Mouse (Mus musculus) CD4-positive, CD25-positive, alpha-beta regulatory T cell, adult 2 months (primary cell): Measurements from ENCODE around the gene Ube2o.

Experiments used
- DNase-seq: peaks from one replicate; pipeline ENCODE4 v3.0.0-alpha.2; 2012; ENCODE audit warnings: low read depth, low spot score

Ube2o gene

DNA sequence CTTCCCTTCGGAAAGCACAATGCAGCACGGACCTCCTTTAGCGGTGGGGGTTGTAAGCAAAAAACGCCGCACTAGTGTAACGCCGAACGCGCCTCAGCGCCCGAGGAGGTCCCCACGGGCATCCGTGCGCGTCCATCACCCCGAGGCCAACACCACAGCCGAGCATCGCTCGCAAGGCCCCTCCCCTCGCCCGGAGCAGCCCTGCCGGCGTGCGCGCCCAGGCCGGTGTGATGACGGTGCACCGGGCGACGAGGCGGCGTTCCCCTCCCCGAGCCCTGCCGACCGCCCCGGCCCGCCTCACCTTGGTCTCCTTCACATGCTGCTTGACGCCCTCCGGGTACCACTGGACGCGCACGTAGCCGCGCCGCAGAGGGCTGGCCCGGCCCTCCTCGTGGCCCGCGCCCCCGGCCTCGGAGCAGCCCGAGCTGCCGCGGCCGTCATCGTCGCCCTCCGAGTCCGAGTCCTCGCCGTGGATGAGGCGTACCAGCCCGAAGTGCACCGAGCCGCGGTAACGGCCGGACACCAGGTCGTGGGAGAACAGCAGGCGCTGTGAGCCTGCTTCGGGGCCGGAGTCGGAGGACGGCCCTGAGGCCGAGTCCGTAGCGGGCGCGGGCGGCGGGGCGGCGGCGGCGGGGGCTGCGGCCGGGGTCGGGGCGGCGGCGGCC lies 404 bp downstream of the Ube2o start:
- peak; percentile 78 for DNase-seq

DNA sequence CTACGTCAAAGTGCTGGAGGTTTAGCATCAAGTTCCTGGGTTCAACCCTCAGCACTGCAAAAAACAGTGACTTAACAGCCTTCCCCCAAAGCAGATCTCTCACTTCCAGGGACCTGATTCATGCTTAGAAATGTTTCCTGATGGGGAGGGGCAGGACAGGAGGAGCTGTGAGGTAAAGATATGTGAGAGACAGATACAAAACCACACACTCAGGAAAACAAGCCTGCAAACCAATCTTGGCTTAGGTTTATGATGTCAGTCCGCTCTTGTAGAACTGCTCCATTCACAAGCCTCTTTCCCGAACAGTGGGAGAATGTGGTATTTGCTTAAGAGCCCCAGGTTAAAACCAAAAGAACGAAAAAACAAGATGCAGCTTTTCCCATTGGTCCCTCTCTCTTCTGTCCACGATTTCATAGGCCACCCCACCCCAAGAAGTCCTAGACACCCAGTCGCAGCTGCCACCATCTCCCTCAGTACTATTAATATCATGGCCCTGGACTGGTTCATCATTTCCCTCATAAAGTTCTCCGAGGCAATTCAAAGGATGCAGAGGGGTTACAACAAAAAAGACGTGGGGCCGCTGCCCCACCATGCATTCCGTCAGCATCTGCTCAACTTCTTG lies 1.1 kb downstream of the Ube2o start:
- no peak for DNase-seq

DNA sequence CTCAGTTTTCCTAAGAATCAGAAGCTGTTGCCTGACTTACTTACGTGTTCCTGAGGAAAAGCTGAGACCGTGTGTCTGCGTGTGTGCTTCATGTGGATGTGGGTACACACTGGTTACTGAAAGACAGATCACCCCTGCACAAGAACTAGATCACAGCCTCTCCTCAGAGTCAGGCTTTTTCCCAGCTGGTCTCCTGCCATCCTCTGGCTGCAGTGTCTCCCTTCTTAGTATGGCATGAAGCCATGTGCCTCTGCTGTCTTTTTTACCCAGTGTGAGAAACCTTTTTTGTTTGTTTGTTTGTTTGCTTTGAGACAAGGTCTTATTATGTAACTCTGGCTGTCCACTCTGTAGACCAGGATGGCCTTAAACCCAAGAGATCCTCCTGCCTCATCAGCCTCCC lies 2.0 kb downstream of the Ube2o start:
- no peak for DNase-seq

DNA sequence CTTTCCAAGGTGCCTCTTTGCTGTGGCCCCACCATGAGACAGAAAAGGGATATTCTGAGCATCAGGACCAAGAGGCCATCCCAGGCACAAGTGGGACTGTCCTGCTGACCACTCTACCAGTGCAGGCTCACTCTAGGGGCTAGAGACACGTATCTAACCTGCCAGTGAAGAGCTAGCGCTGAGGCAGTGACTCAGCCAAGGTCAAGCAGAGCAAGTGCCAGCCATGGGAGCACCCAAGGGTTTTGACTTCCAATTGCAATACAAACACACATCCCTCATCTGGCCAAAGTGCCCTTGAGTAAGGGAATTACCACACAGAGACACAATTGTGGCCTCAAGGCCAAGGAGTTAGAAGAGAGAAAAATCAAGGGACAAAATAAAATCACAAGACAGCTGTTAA lies 5.9 kb downstream of the Ube2o start:
- no peak for DNase-seq

DNA sequence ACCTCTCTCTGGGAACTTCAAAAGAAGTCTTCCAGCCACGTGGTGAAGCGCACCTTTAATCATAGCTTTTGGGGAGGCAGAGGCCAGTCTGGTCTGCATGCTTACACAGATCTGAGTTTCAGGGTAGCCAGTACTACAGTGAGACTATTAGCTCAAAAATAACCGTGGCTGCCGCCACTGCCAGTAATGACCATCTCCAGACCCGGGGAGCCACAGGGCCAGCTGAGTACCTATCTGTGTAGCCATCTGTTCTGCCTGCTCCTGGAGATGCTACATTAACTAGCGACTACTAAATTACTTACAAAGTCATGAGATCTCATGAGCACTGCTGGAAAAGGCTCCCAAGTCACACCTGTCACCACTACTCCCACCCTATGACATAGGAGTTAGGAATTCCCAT lies 6.3 kb downstream of the Ube2o start:
- no peak for DNase-seq

DNA sequence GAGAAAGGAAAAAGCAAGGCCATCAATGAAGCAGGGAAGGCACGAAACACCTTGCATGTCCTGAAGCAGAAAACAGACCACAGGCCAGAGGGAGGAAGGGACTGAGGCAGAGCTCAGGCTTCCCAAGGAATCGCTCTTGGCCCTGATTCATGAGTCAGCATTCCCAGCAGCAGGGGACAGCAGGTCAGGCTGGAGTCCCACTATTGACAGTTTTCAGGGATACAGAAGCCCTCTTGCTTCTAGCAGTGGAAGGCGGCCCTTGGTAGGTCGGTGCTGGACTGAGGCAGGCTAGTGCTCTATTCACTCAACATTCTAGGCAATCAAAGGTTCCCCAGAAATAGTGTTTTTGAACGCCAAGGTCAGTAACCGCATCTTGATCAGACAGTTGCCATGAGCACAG lies 6.8 kb downstream of the Ube2o start:
- no peak for DNase-seq

DNA sequence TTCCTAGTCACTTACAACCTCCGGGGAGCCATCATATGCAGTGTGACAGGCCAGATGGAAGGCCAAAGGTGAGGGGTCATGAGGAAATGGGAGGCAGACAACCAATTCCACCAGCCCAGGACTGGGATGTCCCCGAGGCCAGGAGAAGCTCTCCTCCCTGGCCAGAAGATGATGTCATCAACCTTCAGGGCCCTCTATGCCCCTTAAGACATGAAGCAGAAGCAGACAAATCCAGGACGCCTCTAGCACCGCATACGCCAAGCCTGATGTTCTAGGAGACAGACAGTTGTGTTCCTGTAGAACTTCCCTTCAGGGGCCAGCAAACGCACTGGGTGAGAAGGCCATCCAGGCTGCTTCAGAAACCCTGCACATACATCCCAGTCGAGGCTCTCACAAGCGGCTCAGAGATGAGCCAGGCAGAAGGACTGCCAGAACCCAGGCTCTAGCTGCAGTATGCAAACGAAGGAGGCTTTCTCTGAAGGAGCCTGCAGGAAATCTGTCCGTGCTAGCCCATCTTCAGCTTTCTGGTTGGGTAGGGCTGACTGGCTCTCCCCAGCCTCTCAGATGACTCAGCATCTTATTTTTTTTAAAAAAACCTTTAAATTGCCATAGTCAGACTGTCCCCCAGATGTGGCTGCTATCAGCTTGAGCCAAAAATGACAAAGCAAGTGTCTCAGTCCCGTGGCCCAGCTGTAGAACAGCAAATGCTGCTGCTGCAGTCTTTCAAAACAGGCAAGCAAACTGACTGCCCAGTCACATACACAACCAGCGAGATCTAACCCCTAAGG lies 8.3 kb downstream of the Ube2o start:
- no peak for DNase-seq

DNA sequence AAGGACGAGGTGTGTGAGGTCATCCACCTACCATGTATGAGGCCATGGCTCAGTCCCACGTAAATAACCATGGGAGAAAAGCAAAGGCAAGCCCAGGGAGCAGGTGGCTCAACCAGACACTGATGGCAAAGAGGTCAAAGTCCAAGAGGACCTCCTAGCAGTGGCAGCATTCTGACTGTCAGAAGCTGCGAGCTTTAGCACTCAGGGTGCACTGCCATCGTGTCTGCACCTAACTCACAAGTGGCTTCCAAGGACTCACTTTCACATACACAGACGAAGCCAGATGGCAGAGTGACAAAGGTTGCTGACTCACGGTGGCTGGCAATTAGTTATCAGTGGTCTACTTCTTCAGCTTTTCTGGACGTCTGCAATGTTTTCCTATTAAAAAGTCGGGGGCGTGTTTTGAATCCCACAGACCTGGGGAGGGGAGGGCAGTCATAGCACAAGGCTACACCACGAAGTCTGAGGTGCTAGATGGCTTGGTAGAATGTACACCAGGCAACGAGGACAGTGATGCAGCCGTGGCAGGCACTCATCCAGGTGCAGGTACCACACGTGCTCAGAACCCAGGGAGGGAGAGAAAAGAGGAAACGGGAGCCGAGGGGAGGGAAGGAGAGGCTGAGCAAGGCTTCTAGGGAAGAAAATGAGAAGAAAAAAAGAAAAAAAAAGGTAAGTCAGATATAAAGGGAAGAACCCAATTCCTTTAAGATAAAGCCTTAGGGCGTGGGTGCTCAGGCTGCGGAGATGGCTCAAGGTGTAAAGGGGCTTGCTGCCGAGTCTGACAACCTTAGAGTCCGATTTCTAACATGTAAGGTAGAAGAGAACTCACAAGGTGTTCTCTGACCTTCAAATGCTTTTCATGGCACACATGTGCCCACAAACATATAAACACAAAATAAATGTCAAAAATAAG lies 9.2 kb downstream of the Ube2o start:
- no peak for DNase-seq

DNA sequence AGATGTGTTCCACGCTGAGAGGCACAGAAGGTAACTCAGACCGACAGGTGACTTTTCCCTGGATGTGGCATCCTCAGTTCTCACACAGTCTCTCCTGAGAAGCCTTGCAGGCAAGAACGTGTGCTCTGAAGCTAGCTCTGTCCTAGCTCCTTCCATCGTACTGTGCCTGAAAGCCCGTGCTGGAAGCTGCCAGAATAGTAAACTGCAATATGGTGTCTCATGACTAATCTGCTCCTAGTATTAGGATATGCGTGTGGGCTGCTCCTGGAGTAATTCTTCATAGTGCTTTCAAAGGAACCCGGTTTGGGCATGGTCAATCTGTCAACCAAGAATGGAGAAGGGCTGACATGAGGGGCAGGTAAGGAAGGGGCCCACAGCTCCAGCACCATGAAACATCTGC lies 10.4 kb downstream of the Ube2o start:
- DNase-seq: no peak

DNA sequence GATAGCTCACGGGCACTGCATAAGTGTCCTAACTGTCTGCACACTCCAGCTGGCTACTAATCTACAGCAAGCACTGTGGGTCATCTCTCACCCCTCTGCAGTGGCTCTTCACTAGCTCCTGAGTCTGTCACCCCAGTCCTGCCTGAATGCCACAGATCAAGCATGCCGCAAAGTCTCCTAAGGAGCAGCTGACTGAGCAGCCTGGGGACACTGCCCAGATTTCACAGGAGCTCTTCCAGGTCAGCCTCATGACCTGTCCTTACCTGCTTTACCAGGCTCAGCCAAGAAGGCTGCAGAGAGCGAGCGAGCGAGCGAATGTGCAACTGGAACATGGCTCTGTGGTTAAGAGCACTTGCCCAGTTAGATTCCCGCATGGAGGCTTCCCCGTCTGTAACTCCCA lies 13.7 kb downstream of the Ube2o start:
- no peak for DNase-seq

DNA sequence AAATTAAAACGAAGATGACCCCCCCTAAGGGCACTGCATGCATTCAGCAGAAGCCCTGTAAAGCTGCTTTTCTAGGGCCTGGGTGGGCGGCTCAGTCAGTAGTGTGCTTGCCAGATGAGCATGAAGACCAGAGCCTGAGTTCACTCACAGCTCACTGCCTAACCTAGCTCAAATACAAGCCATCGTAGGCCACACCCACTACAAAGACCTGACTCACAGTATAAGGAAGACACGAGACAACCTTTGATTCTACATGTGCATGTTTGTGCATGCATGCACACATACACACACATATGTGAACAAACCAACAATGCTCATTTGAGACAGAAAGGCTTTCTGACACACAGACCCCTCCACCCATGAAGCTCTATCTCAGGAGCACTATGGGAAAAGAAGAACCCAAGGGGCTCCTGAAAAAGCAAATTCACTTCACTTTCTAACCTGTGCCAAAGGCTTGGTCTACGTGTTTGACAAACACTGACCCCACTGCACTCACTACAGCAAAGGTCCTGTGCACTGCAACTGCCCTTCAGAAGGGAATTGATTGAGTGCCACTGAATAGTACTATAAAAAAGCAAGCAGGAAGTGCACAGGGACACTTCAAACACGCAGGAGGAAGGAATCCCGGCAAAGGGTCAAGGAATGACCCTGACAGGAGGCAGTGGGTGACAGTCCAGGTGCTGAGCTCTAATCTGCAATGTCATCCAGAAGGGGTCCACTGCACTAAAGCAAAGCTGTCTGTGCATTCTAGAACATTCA lies 15.8 kb downstream of the Ube2o start:
- no peak for DNase-seq

DNA sequence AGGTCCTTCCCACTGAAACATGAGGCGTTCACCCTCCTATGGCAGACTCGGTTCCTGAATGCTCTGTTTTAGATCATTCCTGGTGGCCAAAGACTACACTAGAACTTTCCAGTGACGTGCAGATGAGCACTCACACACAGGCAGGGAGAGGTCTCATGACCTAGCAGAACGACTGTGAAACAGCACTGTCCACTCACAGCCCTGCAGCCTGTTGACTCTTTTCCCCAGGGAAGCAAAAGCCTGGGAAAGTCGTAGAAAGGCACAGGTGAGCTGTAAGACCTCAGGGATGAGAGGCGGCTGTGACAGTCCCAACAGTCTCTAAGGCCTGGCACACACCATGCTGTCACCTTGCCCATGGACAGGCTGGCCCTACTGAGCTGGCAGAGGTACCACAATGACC lies 24.9 kb downstream of the Ube2o start:
- DNase-seq: no peak

DNA sequence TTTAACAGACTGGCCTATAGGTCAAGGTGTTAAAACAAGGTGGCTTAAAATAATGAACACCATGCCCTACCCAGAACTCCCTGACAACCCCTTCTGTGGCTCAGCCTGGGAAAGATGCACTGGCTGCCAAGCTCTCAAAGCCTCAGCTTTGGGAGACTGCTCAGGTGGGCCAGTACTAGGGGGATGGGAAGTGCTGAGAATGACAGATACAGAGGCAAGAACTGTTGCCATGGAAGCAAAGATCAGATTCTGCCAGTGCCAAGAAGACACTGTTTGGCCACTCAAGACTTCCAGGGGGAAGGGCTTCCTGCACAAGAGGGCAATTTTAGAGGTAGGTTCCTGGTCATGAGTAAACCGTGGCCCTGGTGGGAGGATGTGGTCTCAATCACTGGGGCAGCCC lies 25.7 kb downstream of the Ube2o start:
- DNase-seq: no peak

DNA sequence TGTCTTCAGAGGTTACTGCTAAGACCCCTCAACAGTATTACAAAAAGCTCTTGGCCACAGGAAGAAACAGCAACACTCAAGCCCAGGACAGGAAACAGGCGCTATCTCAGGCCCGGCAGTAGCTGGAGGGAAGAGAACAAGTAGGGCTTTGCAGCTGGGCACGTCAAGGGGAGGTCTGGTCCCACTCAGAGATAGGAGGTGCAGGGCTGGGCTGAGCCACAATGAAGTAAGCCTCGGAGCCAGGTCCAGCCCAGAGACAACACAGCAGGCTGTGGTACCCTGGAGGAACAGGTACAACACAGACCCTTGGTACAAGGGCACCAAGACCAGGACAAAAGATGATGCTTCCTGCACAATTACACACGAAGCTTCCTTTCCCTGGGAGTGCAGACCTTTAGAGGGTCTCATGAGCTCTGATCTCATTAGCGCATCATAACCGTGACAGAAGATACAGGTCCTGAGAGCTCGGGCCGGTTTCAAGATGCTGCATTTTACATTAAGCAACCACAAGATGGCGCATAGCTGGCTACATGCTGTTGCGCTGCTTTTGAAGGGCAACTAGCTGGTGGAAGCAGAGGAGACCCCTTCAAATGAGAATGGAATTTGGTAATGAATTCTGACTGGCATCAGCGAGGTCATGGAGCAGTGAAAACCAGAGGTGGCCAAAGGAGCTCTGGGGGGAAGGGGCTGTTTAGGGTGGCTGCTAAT lies 26.9 kb downstream of the Ube2o start:
- DNase-seq: peak; percentile 77

DNA sequence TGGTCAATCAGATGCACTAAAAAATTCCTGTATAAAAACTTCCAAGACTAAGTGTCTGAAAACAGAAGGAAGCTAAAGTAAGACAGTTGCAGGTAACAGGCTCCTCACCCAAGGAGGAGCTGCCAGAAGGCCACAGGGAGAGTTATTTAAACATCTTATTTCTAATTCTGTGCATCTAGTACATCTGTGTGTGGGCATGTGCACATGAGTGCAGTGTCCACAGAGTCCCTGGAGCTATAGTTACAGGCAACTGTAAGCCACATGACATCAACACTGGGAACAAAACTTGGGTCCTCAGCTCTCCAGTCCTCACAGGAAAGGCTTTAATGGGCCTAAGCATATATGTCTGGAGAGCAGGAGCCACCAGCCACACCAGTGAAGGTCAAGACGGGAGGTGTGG lies 29.1 kb downstream of the Ube2o start:
- DNase-seq: no peak

DNA sequence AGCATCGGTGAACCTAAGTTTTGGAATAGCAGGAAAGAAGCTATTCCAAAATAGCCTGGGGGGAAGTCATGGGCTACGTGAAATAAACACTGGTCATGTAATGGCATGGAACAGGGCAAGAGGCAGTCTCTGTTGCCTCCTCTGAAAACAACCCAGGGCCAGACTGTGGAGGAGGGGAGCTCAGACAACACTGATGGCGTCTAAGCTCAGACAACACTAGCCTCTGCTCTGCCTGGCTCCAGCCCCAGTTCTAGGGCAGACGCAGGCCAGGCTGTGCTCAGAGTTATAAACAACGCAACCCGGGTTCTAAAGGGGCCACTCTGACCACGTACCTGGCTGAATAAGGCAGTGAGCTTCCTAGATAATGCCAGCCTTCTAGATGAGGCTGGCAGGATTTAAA lies 30.5 kb downstream of the Ube2o start:
- no peak for DNase-seq

DNA sequence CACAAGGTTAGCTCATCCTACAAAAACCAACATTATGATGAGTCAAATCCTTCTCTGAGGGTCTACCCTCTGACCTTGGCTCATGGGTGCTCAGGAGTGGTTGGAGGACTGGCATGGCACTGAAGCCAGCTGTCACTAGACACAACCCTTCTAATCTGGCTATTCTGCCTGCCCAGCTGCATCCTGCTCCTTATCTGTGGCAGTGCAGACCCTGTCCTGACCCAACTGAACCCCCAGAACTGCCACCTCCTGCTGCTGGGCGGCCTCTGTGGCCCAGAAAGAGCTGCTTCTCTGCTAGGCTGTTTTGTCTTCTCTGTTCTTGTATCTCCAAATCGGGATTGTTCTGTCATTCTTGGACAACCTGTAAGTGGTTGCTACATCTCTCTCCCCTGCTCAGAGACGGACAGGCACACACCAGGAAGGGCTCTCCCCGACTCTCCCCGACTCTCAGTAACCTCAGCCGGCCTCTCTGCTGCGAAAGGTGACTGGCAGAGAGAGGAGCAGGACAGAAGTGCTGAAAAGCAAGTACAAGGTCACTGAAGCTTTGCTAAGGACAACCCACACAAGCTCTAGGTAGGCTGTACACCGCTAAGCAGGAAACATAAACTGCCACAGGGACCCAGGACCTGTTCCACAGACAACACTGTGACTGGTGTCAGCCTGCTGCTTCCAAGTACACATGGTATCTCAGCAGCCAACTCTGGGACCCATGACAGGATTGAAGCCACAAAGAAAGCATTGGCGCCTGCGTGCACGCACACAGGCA lies 31.8 kb downstream of the Ube2o start:
- DNase-seq: no peak

DNA sequence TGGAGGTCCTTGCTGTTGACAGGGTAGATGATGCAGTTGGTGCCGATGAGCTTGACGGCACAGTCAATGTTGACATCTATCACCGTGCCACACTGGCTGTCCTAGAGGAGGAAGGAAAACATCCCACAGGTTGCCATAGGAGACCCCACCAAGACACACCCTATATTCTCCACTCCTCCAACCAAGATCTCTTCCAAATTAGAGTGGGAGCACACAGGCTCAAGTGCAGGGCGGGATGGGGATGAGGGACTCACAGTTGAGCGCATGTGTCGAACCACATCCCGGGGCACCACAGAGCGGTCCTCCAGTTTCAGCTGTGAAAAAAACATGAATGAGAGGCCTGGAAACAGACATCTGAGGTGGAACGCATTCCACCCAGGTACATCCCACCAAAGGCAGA lies 32.5 kb downstream of the Ube2o start:
- DNase-seq: no peak

DNA sequence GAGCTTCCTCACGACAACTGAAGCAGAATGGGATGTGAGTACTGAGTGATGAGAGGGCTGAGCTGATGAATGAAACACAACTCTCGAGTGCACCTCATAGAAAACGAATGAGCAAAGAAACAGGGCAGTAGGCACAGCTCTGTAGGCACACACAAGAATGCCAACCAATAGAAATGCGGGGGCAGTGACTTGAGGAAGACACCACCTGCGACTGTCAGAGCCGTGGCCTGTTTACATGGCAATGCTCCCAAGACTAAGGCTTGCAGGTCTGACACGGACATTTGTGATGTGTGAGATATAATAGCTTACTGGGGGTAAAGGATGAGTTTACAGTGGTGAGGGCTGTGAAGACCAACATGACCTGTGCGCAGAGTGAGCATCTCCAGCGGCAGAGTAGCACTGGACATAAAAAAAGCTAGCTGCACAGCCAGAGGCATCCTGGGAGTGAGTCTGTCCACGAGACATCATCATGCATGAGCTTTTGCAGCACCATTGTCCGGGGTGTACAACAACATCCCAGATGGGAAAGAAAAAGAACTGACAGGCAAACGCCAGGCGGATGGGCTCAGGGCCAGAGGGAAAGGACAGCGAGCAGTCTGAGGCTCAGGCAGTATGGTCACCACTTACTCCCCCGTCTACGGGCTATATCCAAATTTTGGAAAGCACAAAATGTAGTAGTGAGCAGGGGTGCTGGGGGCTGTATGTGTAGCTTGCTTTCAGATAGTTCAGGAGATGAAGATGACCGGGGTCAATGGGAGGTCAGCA lies 33.8 kb downstream of the Ube2o start:
- no peak for DNase-seq
